Mouse (Mus musculus) bone marrow, adult 2 months (tissue): Measurements from ENCODE around the gene Otud7a. TPM values are rescaled to one million over a fixed set of nuclear protein-coding genes. Genes with fewer than 3 reads are reported as not detected.

Experiments used
- H3K27ac ChIP-seq: fragments of 200-500 bp; 2 replicates; pipeline ENCODE4 v1.5.1; 2012; ENCODE audit warnings: low read depth, mild to moderate bottlenecking, control low read depth, inconsistent platforms, low read length; ENCODE audit not compliant: control insufficient read depth, poor library complexity, insufficient read depth
- H3K4me1 ChIP-seq: fragments of 200-500 bp; 2 replicates; pipeline ENCODE4 v1.6.1; 2011; ENCODE audit warnings: low read length; ENCODE audit not compliant: control insufficient read depth, insufficient read depth
- H3K4me3 ChIP-seq: fragments of 200-500 bp; replicated peaks from 2 replicates; pipeline ENCODE3; 2011; ENCODE audit warnings: mild to moderate bottlenecking, low read depth, low read length, control low read depth; ENCODE audit not compliant: control insufficient read depth
- CTCF ChIP-seq: fragments of 200-500 bp; IDR thresholded peaks from 2 replicates; pipeline ENCODE4 v1.5.1; 2011; ENCODE audit warnings: low read length, control low read depth; ENCODE audit not compliant: control insufficient read depth, insufficient read depth
- POLR2A ChIP-seq: fragments of 200-500 bp; IDR thresholded peaks from 2 replicates; pipeline ENCODE4 v1.6.1; 2011; ENCODE audit warnings: low read depth, mild to moderate bottlenecking, control low read depth, low read length, borderline replicate concordance; ENCODE audit not compliant: control insufficient read depth
- WGBS: fragments of 180-500 bp; shearing (Covaris S2); methylation state at CpG from one replicate; pipeline ENCODE4 v1.1.7; 2018; 5-methylcytosine and 5-hydroxymethylcytosine counted together
- polyA plus RNA-seq: library from polyadenylated mRNA; stranded (reverse); fragments of >200 nt; gene quantifications from 2 replicates; pipeline ENCODE4 v1.2.4, GENCODE M21; 2011; ENCODE audit warnings: low replicate concordance; ENCODE audit not compliant: missing spikeins, insufficient read depth, insufficient read length

The Otud7a gene
- polyA plus RNA-seq, 1 experiment, result not detected

- TF ChIP-seq CTCF, result no peak
- TF ChIP-seq POLR2A, result no peak
- Histone ChIP-seq H3K27ac (no peak overlapping the region), H3K4me1 (no peaks in the 10 kb centered on the region), H3K4me3 (no peak overlapping the region)
Observed at GRCm38 (mm10) chr7:63730012-63730411, 285.5 kb downstream of the Otud7a start.

- Histone ChIP-seq H3K4me1 (no peaks in the 10 kb centered on the region), H3K4me3 (no peak overlapping the region), H3K27ac (no peak overlapping the region)
- 50% methylated on average over 4 of the region's 4 CpGs for WGBS
- TF ChIP-seq CTCF, result peak; percentile 42; the same call in 1 of the 2 replicates
- no peak for TF ChIP-seq POLR2A
Observed at GRCm38 (mm10) chr7:63737725-63738124, 293.2 kb downstream of the Otud7a start.

GRCm38 (mm10) chr7:63738142-63738541, 293.6 kb downstream of the Otud7a start:
- H3K4me1 ChIP-seq, result no peaks in the 10 kb centered on the region
- WGBS, result 74% methylated on average over 1 of the region's 1 CpGs
- H3K4me3 ChIP-seq, result no peak overlapping the region
- TF ChIP-seq CTCF (no peak), POLR2A (no peak)
- no peak overlapping the region for H3K27ac ChIP-seq

- 100% methylated on average over 1 of the region's 1 CpGs for WGBS
- TF ChIP-seq CTCF, result no peak
- TF ChIP-seq POLR2A, result no peak
- Histone ChIP-seq H3K4me1 (no peaks in the 10 kb centered on the region), H3K27ac (no peak overlapping the region), H3K4me3 (no peak overlapping the region)
Observed at GRCm38 (mm10) chr7:63743116-63743515, 298.6 kb downstream of the Otud7a start.

GRCm38 (mm10) chr7:63752081-63752480, 307.5 kb downstream of the Otud7a start:
- Histone ChIP-seq H3K4me3 (no peak overlapping the region), H3K4me1 (no peaks in the 10 kb centered on the region), H3K27ac (no peak overlapping the region)
- WGBS, result 40% methylated on average over 4 of the region's 4 CpGs
- no peak for TF ChIP-seq POLR2A
- TF ChIP-seq CTCF, result peak; percentile 40; the same call in 1 of the 2 replicates

- 17% methylated on average over 6 of the region's 6 CpGs for WGBS
- H3K4me1 ChIP-seq, result no peaks in the 10 kb centered on the region; the same call in 1 of the 2 replicates
- H3K4me3 ChIP-seq, result no peak overlapping the region
- TF ChIP-seq CTCF, result no peak
- TF ChIP-seq POLR2A, result no peak
- H3K27ac ChIP-seq, result no peak overlapping the region
Observed at GRCm38 (mm10) chr7:63753274-63753751, 308.8 kb downstream of the Otud7a start.

GRCm38 (mm10) chr7:63754573-63755475, 310.3 kb downstream of the Otud7a start:
- no peak overlapping the region for H3K4me3 ChIP-seq
- H3K27ac ChIP-seq, result no peak overlapping the region
- H3K4me1 ChIP-seq, result no peaks in the 10 kb centered on the region; the same call in 1 of the 2 replicates
- TF ChIP-seq CTCF, result no peak
- TF ChIP-seq POLR2A, result no peak
- WGBS, result 6% methylated on average over 43 of the region's 43 CpGs

- Histone ChIP-seq H3K4me3 (no peak overlapping the region), H3K4me1 (no peaks in the 10 kb centered on the region; the same call in 1 of the 2 replicates)
- WGBS, result 1% methylated on average over 13 of the region's 13 CpGs
Observed at GRCm38 (mm10) chr7:63755476-63755948, 311.0 kb downstream of the Otud7a start.

More at GRCm38 (mm10) chr7:63755476-63755948, 311.0 kb downstream of the Otud7a start:
- TF ChIP-seq CTCF (peak; percentile 57), POLR2A (no peak)
- H3K27ac ChIP-seq, result no peak overlapping the region
